Mouse (Mus musculus) lung, embryonic 16.5 days (tissue): ENCODE data around the gene Large2. TPM values are rescaled to one million over a fixed set of nuclear protein-coding genes. Genes with fewer than 3 reads are reported as not detected.

ENCODE experiments used
- ATAC-seq: fragments of 200-750 bp; cut with Nextera tagmentation; 2 replicates; pipeline ENCODE4 v1.8.0; 2017; ENCODE audit warnings: low read depth, mild to moderate bottlenecking, moderate library complexity
- H3K27ac ChIP-seq: fragments of 300-500 bp; sonication (generic); 2 replicates; pipeline ENCODE4 v1.5.1; 2014; ENCODE audit warnings: mild to moderate bottlenecking, control low read depth, low read length
- H3K27me3 ChIP-seq: fragments of 300-500 bp; sonication (generic); 2 replicates; pipeline ENCODE4 v1.6.1; 2014; ENCODE audit warnings: low read depth, low read length, mixed read lengths; ENCODE audit not compliant: control insufficient read depth, insufficient read depth
- H3K36me3 ChIP-seq: fragments of 300-500 bp; sonication (generic); 2 replicates; pipeline ENCODE4 v1.6.1; 2014; ENCODE audit warnings: low read length; ENCODE audit not compliant: control insufficient read depth, insufficient read depth
- H3K4me1 ChIP-seq: fragments of 300-500 bp; sonication (generic); replicated peaks from 2 replicates; pipeline ENCODE4 v1.6.1; 2014; ENCODE audit warnings: low read length, mixed read lengths; ENCODE audit not compliant: control insufficient read depth, insufficient read depth
- H3K4me2 ChIP-seq: fragments of 300-500 bp; sonication (generic); 2 replicates; pipeline ENCODE4 v1.6.1; 2014; ENCODE audit warnings: low read depth, low read length, control low read depth
- H3K4me3 ChIP-seq: fragments of 300-500 bp; sonication (generic); 2 replicates; pipeline ENCODE4 v1.5.1; 2014; ENCODE audit warnings: mild to moderate bottlenecking, low read length, control low read depth
- H3K9ac ChIP-seq: fragments of 300-500 bp; sonication (generic); 2 replicates; pipeline ENCODE4 v1.6.1; 2014; ENCODE audit warnings: low read length, control low read depth
- H3K9me3 ChIP-seq: fragments of 300-500 bp; sonication (generic); 2 replicates; pipeline ENCODE4 v1.6.1; 2016; ENCODE audit warnings: low read length; ENCODE audit not compliant: control insufficient read depth
- WGBS: fragments of 180-500 bp; shearing (Covaris S2); extraction: QIAGEN DNeasy Blood & Tissue Kit; methylation state at CpG from one replicate; pipeline ENCODE4 v1.1.7; 2014; 5-methylcytosine and 5-hydroxymethylcytosine counted together
- polyA plus RNA-seq: library from polyadenylated mRNA; unstranded; fragments of >200 nt; fragmentation: Nextera tagmentation; extraction: Ambion mirVana; gene quantifications from 2 replicates; pipeline ENCODE4 v1.2.1, GENCODE M21; 2015

The Large2 gene
- polyA plus RNA-seq, 1 experiment from 2014 or later: 20.4 TPM

DNA sequence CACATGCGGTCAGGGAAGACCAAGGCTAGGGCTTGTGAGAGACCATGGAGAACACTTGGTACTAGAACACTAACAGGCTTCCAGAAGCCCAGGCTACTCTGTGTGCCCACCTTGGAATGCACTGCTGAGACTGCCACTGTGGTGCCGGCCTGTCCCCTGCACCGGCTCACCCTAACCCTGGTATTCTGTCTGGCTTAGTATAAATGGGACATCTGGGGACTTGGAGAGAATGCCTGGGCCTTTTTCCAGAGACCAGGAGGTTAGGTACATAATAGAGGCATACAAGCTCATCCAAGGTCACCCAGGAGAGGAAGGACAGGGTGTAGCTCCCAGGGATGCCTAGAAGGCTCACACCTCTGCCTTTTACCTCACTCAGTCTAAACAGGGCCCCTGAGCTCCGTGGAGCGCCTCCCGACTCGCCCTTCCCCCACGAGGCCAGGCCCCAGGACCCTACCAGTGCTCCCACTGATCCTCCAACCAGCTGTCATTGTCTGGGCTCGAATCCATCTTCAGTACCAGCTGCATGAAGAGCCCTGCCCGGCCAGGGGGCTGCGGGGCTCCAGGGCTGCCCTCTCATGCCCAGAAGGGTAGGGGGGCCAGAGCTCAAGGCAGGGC lies 17.1 kb upstream of the Large2 start:
- Histone ChIP-seq H3K4me3 (peak overlapping the region; percentile 27), H3K4me1 (peaks cover 26% of the 10 kb centered on the region), H3K27me3 (peaks cover 2% of the 10 kb centered on the region; the same call in 1 of the 2 replicates), H3K36me3 (no peaks in the 10 kb centered on the region), H3K9me3 (no peaks in the 10 kb centered on the region), H3K27ac (no peak overlapping the region), H3K9ac (peak overlapping the region; percentile 47; the same call in 1 of the 2 replicates), H3K4me2 (peak overlapping the region; percentile 42)
- no peak for ATAC-seq
- WGBS: 22% methylated on average over 11 of the region's 11 CpGs

DNA sequence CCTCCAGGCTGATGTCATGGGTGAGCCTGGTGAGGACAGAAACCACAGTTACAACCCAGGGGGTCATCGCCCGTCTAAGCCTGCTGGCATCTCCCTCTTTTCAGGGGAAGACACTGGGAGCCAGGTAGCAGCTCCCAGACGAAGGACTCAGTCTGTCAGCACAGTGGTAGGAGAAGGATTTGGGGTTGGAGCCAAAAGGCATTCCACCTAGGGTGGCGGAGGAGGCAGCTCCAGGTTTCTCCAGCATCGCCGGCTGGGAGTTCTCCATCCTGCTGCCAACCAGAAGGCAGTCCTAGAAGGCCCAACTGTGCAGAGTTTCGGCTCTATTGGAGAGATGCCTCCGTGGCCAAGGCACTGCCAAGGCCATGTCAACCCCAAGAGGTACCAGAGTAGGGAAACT lies 16.4 kb upstream of the Large2 start:
- H3K4me1 ChIP-seq: peaks cover 26% of the 10 kb centered on the region
- H3K4me3 ChIP-seq: no peak overlapping the region
- ATAC-seq: no peak
- H3K9me3 ChIP-seq: no peaks in the 10 kb centered on the region
- no peak overlapping the region for H3K9ac ChIP-seq
- H3K36me3 ChIP-seq: peaks cover 2% of the 10 kb centered on the region; the same call in 1 of the 2 replicates
- 82% methylated on average over 8 of the region's 8 CpGs for WGBS
- no peak overlapping the region for H3K4me2 ChIP-seq
- H3K27me3 ChIP-seq: peaks cover 2% of the 10 kb centered on the region; the same call in 1 of the 2 replicates
- H3K27ac ChIP-seq: no peak overlapping the region

DNA sequence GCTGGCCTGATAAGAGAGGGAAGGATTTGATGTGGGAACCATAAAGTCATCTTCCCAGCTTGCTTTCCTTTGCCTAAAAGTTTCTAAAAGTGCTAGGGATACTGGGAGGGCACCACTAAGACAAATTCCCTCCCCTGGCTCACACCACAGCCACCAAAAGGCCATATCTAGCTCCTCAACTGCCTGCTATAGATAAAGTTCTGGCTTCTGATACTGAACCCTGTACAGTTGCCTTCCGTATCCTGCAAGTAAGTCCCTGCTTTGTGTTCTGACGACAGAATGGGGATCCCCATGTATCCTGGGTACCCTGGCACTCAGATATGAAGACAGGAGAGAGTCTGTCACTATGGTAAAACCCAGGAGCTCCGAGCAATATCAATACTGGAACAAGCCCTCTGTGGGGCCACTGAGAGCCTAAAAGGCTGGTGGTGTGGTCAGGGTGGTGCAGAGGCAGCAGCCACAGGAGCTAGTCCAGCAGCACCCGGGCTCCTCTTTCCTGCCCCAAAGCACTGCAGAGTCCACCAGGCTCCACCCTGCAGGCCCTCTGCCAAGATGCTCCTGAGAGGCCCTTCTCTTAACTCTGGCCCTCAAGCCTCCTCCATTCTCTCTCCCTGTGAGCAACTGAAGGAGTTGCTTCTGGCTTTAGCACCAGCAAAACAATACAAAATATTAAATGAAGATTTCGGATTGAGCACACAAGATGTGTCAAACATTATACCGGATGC lies 15.7 kb upstream of the Large2 start:
- H3K4me3 ChIP-seq: no peak overlapping the region
- ATAC-seq: no peak
- H3K27me3 ChIP-seq: peaks cover 2% of the 10 kb centered on the region; the same call in 1 of the 2 replicates
- peaks cover 26% of the 10 kb centered on the region for H3K4me1 ChIP-seq
- H3K9ac ChIP-seq: no peak overlapping the region
- H3K36me3 ChIP-seq: peaks cover 3% of the 10 kb centered on the region; the same call in 1 of the 2 replicates
- no peaks in the 10 kb centered on the region for H3K9me3 ChIP-seq
- 56% methylated on average over 6 of the region's 6 CpGs for WGBS
- no peak overlapping the region for H3K4me2 ChIP-seq
- no peak overlapping the region for H3K27ac ChIP-seq

DNA sequence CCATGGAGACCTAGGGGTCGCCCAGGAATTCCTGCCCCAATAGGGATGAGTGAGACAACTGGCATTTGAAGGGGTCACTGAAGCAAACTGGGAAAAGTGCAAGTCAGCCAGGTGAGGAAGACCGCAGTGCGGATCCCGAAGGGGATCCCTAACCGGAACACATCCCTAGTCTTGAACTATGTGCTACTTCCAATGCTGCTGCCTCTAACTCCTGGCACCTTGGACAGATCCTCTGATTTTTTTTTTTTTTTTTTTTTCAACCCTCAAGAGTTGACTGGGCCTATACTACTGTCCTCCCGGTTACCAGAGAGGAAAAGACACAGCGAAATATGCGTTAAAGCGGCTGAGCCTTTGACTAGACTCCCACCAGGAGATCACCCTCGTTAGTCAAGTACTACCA lies 15.0 kb upstream of the Large2 start:
- Histone ChIP-seq H3K27me3 (peaks cover 2% of the 10 kb centered on the region; the same call in 1 of the 2 replicates), H3K9me3 (no peaks in the 10 kb centered on the region), H3K4me3 (peak overlapping the region; percentile 69), H3K4me1 (peaks cover 26% of the 10 kb centered on the region), H3K36me3 (peaks cover 3% of the 10 kb centered on the region), H3K27ac (no peak overlapping the region; the same call in 1 of the 2 replicates), H3K9ac (peak overlapping the region; percentile 69), H3K4me2 (peak overlapping the region; percentile 83)
- 3% methylated on average over 10 of the region's 10 CpGs for WGBS
- peak; percentile 37; the same call in 1 of the 2 replicates for ATAC-seq

DNA sequence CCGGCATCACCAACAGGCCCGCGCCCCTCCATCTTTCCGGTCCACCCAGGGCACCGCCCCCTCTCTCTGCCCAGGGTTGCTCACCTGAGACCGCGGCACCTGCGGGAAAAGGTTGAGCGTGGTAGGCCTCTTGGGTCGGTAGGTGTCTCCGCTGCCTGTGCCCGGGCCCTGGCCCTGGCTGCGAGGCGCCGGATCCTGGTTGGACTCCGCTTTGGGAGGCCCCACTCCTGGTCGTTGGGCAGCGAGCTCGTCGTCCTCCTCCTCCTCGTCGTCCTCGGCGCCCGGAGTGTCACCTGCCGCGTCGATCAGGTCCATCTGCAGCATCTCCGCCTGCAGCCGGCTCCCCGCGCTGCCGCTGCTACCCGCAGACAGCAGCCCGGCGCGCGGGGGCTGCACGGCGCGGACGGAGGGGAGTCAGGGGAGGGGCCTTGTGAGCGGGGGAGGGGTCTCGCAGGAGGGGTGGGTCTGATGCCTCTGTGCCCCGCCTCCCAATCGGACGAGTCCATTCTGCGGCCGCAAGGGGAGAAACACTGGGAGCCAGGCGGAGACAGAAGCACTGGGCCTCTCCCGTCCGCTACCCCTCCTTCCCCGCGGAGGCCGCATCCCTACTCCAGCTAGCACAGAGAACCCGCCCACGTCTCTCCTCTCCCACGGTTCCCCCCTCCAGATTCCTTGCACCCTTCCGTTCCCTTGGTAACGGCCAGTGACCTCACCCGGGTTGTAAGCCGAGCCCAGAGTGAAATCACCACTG lies 14.4 kb upstream of the Large2 start:
- Histone ChIP-seq H3K9ac (peak overlapping the region; percentile 69), H3K9me3 (no peaks in the 10 kb centered on the region), H3K27me3 (peaks cover 2% of the 10 kb centered on the region; the same call in 1 of the 2 replicates), H3K4me3 (peak overlapping the region; percentile 69), H3K27ac (peak overlapping the region; percentile 71), H3K4me1 (peaks cover 26% of the 10 kb centered on the region), H3K4me2 (peak overlapping the region; percentile 83), H3K36me3 (peaks cover 5% of the 10 kb centered on the region)
- under 1% methylated on average over 57 of the region's 62 CpGs for WGBS
- ATAC-seq: peak; percentile 88

DNA sequence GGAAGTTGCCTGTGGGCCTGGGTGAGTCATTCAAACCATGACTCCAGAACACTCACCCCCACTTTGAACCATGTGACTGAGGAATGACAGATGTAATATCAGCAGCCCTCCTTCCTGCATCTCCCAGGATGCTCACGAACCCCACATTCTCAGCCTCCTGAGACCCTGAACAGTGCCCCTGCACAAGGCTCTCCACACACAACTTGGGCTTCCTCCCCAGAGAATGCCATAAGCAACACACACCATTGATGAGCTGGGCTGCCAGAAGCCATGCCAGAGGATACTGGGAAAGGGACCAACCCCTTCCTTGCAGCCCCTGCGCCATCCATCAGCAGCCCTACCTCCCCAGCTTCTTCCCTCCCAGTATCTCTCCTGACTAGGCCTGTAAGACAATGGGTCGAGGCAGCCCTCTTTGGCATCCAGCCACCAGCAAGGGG lies 13.4 kb upstream of the Large2 start:
- Histone ChIP-seq H3K9me3 (no peaks in the 10 kb centered on the region), H3K27me3 (peaks cover 2% of the 10 kb centered on the region; the same call in 1 of the 2 replicates), H3K27ac (no peak overlapping the region), H3K36me3 (peaks cover 5% of the 10 kb centered on the region), H3K4me3 (peak overlapping the region; percentile 69), H3K4me1 (peaks cover 26% of the 10 kb centered on the region), H3K4me2 (peak overlapping the region; percentile 83), H3K9ac (no peak overlapping the region; the same call in 1 of the 2 replicates)
- 45% methylated on average over 3 of the region's 3 CpGs for WGBS
- no peak for ATAC-seq

DNA sequence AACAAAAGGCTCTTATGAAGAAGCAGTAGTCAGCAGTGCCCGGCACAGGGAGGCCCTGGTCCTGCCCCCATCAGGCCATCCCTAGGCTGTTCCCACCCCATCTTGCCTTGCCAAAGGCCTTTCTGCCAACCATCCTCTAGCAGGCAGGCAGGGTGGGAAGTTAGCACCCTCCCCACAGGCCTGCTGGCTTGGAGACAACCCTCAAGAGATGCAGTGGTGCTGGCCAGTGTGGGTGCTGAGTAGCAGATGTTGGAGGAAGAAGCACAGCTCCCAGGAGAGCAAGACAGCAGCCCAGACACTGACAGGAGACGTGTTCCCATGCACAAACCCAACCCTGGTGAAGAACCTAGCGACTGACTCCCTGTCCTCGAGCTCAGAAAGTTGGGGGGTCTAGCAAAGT lies 13.0 kb upstream of the Large2 start:
- H3K4me3 ChIP-seq: no peak overlapping the region
- H3K9me3 ChIP-seq: no peaks in the 10 kb centered on the region
- H3K27me3 ChIP-seq: peaks cover 2% of the 10 kb centered on the region; the same call in 1 of the 2 replicates
- no peak overlapping the region for H3K9ac ChIP-seq
- H3K4me2 ChIP-seq: no peak overlapping the region
- 65% methylated on average over 4 of the region's 4 CpGs for WGBS
- ATAC-seq: no peak
- H3K36me3 ChIP-seq: peaks cover 7% of the 10 kb centered on the region
- no peak overlapping the region for H3K27ac ChIP-seq
- H3K4me1 ChIP-seq: peaks cover 26% of the 10 kb centered on the region

DNA sequence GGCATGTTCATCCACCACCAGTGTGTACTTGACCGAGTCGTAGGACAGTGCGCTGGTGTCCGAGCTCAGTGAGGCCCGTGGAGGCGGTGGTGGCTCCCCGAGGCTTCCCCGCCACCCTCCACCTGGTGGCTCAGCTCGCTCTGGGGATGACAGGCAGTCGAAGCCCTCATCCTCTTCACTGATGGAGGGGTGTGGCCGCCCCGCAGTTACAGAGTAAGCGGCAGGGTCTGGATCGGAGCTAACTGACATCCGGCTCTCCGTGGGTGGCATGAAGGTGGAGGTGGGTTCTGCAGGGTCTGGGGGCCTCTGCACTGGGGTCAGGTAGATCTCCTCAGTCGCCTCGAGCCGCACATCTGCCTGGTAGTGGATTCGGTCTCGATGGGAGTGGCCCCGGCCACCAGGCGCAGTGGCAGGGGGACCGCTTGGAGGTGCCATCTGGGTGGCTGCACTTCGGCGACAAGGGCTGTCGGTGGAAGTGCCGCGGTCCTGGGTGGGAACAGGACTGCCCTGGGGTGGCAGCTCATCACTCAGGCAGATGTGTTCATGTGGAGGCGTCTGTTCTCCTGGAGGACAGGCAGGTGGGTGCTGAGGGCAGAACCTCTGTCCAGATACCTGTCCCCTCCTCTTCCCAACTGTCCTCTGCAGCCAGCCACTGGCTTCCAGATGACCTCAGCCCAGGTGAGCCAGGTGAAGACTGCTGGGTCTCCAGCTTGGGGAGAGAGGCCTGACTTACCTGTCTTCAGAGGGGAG lies 12.3 kb upstream of the Large2 start:
- 90% methylated on average over 30 of the region's 30 CpGs for WGBS
- no peak for ATAC-seq
- H3K4me1 ChIP-seq: peaks cover 20% of the 10 kb centered on the region
- H3K9me3 ChIP-seq: no peaks in the 10 kb centered on the region
- H3K9ac ChIP-seq: no peak overlapping the region
- H3K4me2 ChIP-seq: no peak overlapping the region
- no peak overlapping the region for H3K4me3 ChIP-seq
- no peak overlapping the region for H3K27ac ChIP-seq
- no peaks in the 10 kb centered on the region for H3K27me3 ChIP-seq
- H3K36me3 ChIP-seq: peaks cover 7% of the 10 kb centered on the region
